Mouse (Mus musculus) embryonic facial prominence, embryonic 13.5 days (tissue): ENCODE data around the gene Klhdc10. TPM values are rescaled to one million over a fixed set of nuclear protein-coding genes. Genes with fewer than 3 reads are reported as not detected.
A peak's percentile ranks its signal among the peaks of the same experiment; 100 is the strongest.

ENCODE experiments used
- ATAC-seq: fragments of 200-750 bp; cut with Nextera tagmentation; 2 replicates; pipeline ENCODE4 v1.8.0; 2017; ENCODE audit warnings: low read depth; ENCODE audit not compliant: insufficient number of reproducible peaks, insufficient read depth, low FRiP score, low TSS enrichment
- H3K27ac ChIP-seq: fragments of 300-500 bp; sonication (generic); 2 replicates; pipeline ENCODE4 v1.5.1; 2015; ENCODE audit warnings: moderate library complexity, mild to moderate bottlenecking, inconsistent platforms
- H3K27me3 ChIP-seq: fragments of 300-500 bp; sonication (generic); 2 replicates; pipeline ENCODE4 v1.6.1; 2015; ENCODE audit warnings: mild to moderate bottlenecking, inconsistent platforms
- H3K36me3 ChIP-seq: fragments of 300-500 bp; sonication (generic); 2 replicates; pipeline ENCODE4 v1.6.1; 2015; ENCODE audit warnings: mild to moderate bottlenecking, inconsistent platforms
- H3K4me1 ChIP-seq: fragments of 300-500 bp; sonication (generic); 2 replicates; pipeline ENCODE4 v1.6.1; 2015; ENCODE audit warnings: inconsistent platforms
- H3K4me2 ChIP-seq: fragments of 300-500 bp; sonication (generic); 2 replicates; pipeline ENCODE4 v1.6.1; 2015; ENCODE audit warnings: moderate library complexity, mild to moderate bottlenecking, inconsistent platforms
- H3K4me3 ChIP-seq: fragments of 300-500 bp; sonication (generic); 2 replicates; pipeline ENCODE4 v1.5.1; 2015; ENCODE audit warnings: mild to moderate bottlenecking, inconsistent platforms
- H3K9ac ChIP-seq: fragments of 300-500 bp; sonication (generic); 2 replicates; pipeline ENCODE4 v1.6.1; 2015; ENCODE audit warnings: mild to moderate bottlenecking, inconsistent platforms
- H3K9me3 ChIP-seq: fragments of 300-500 bp; sonication (generic); 2 replicates; pipeline ENCODE4 v1.6.1; 2016; ENCODE audit warnings: inconsistent platforms
- WGBS: fragments of 180-500 bp; shearing (Covaris S2); methylation state at CpG from one replicate; pipeline ENCODE4 v1.1.7; 2015; ENCODE audit warnings: mixed read lengths; 5-methylcytosine and 5-hydroxymethylcytosine counted together
- polyA plus RNA-seq: library from polyadenylated mRNA; unstranded; fragments of >200 nt; fragmentation: Nextera tagmentation; extraction: Ambion mirVana; gene quantifications from 2 replicates; pipeline ENCODE4 v1.2.1, GENCODE M21; 2015

Gene Klhdc10
- polyA plus RNA-seq, 1 experiment from 2014 or later: 26.3 TPM

GRCm38 (mm10) chr6:30458626-30459025 is 57.0 kb downstream of the Klhdc10 start:
- Histone ChIP-seq H3K27ac (no peak overlapping the region), H3K36me3 (peaks cover 25% of the 10 kb centered on the region), H3K9me3 (no peaks in the 10 kb centered on the region), H3K4me3 (no peak overlapping the region), H3K27me3 (no peaks in the 10 kb centered on the region), H3K4me2 (no peak overlapping the region), H3K4me1 (peaks cover 32% of the 10 kb centered on the region), H3K9ac (no peak overlapping the region)
- no peak for ATAC-seq
- 84% methylated on average over 5 of the region's 5 CpGs for WGBS

GRCm38 (mm10) chr6:30459056-30459747 is 57.5 kb downstream of the Klhdc10 start:
- H3K36me3 ChIP-seq: peaks cover 19% of the 10 kb centered on the region
- H3K4me3 ChIP-seq: peak overlapping the region; percentile 49
- peak overlapping the region; percentile 97; the same call in 1 of the 2 replicates for H3K27ac ChIP-seq
- no peaks in the 10 kb centered on the region for H3K9me3 ChIP-seq
- peak overlapping the region; percentile 75 for H3K9ac ChIP-seq
- no peaks in the 10 kb centered on the region for H3K27me3 ChIP-seq
- H3K4me1 ChIP-seq: peaks cover 32% of the 10 kb centered on the region
- peak overlapping the region; percentile 64 for H3K4me2 ChIP-seq
- no peak for ATAC-seq
- WGBS: 75% methylated on average over 16 of the region's 16 CpGs

GRCm38 (mm10) chr6:30459811-30460749 is 58.4 kb downstream of the Klhdc10 start:
- H3K4me1 ChIP-seq: peaks cover 32% of the 10 kb centered on the region
- H3K36me3 ChIP-seq: peaks cover 10% of the 10 kb centered on the region
- peak overlapping the region; percentile 64 for H3K4me2 ChIP-seq
- peak overlapping the region; percentile 75 for H3K9ac ChIP-seq
- H3K27ac ChIP-seq: peak overlapping the region; percentile 97
- peak overlapping the region; percentile 49 for H3K4me3 ChIP-seq
- H3K27me3 ChIP-seq: no peaks in the 10 kb centered on the region
- no peaks in the 10 kb centered on the region for H3K9me3 ChIP-seq
- WGBS: 6% methylated on average over 40 of the region's 40 CpGs
- ATAC-seq: 0 out of 2 replicates have a peak, but pooled peaks have one; percentile 8

GRCm38 (mm10) chr6:30460750-30461446 is 59.2 kb downstream of the Klhdc10 start:
- H3K9me3 ChIP-seq: no peaks in the 10 kb centered on the region
- 0 out of 2 replicates have a peak, but pooled peaks cover 2% of the 10 kb centered on the region for H3K36me3 ChIP-seq
- WGBS: 14% methylated on average over 19 of the region's 19 CpGs
- peak overlapping the region; percentile 97 for H3K27ac ChIP-seq
- H3K4me3 ChIP-seq: peak overlapping the region; percentile 11
- H3K9ac ChIP-seq: peak overlapping the region; percentile 75
- peak; percentile 81 for ATAC-seq
- H3K4me2 ChIP-seq: peak overlapping the region; percentile 64
- peaks cover 32% of the 10 kb centered on the region for H3K4me1 ChIP-seq
- H3K27me3 ChIP-seq: no peaks in the 10 kb centered on the region

- H3K27me3 ChIP-seq: no peaks in the 10 kb centered on the region
- peaks cover 41% of the 10 kb centered on the region for H3K4me1 ChIP-seq
- H3K9me3 ChIP-seq: no peaks in the 10 kb centered on the region
- peak overlapping the region; percentile 97 for H3K27ac ChIP-seq
- no peak overlapping the region for H3K4me2 ChIP-seq
- 92% methylated on average over 12 of the region's 13 CpGs for WGBS
- ATAC-seq: no peak
- no peaks in the 10 kb centered on the region for H3K36me3 ChIP-seq
- 0 out of 2 replicates have a peak overlapping the region, but pooled peaks have one; percentile 75 for H3K9ac ChIP-seq
- H3K4me3 ChIP-seq: no peak overlapping the region
Measured at GRCm38 (mm10) chr6:30461755-30462344, 60.2 kb downstream of the Klhdc10 start.

- WGBS: 17% methylated on average over 7 of the region's 7 CpGs
- peaks cover 46% of the 10 kb centered on the region for H3K4me1 ChIP-seq
- no peak overlapping the region for H3K9ac ChIP-seq
Measured at GRCm38 (mm10) chr6:30462822-30463221, 61.2 kb downstream of the Klhdc10 start.

GRCm38 (mm10) chr6:30465586-30465985 is 63.9 kb downstream of the Klhdc10 start:
- no peak for ATAC-seq
- Histone ChIP-seq H3K9ac (no peak overlapping the region), H3K36me3 (no peaks in the 10 kb centered on the region), H3K4me1 (peaks cover 43% of the 10 kb centered on the region), H3K27me3 (no peaks in the 10 kb centered on the region), H3K4me3 (no peak overlapping the region), H3K9me3 (0 out of 2 replicates have a peak, but pooled peaks cover 3% of the 10 kb centered on the region), H3K4me2 (no peak overlapping the region), H3K27ac (no peak overlapping the region)
- WGBS: 86% methylated on average over 11 of the region's 11 CpGs

More at GRCm38 (mm10) chr6:30462822-30463221, 61.2 kb downstream of the Klhdc10 start:
- H3K4me2 ChIP-seq: no peak overlapping the region
- H3K9me3 ChIP-seq: no peaks in the 10 kb centered on the region
- ATAC-seq: no peak
- no peaks in the 10 kb centered on the region for H3K27me3 ChIP-seq
- 0 out of 2 replicates have a peak overlapping the region, but pooled peaks have one; percentile 4 for H3K27ac ChIP-seq
- H3K36me3 ChIP-seq: no peaks in the 10 kb centered on the region
- H3K4me3 ChIP-seq: no peak overlapping the region

GRCm38 (mm10) chr6:30468058-30468457 is 66.4 kb downstream of the Klhdc10 start:
- H3K27ac ChIP-seq: no peak overlapping the region
- H3K9ac ChIP-seq: no peak overlapping the region
- H3K27me3 ChIP-seq: no peaks in the 10 kb centered on the region
- no peak overlapping the region for H3K4me3 ChIP-seq
- H3K36me3 ChIP-seq: no peaks in the 10 kb centered on the region
- peaks cover 22% of the 10 kb centered on the region for H3K4me1 ChIP-seq
- 52% methylated on average over 1 of the region's 1 CpGs for WGBS
- no peak for ATAC-seq
- no peak overlapping the region for H3K4me2 ChIP-seq
- 0 out of 2 replicates have a peak, but pooled peaks cover 6% of the 10 kb centered on the region for H3K9me3 ChIP-seq

- 0 out of 2 replicates have a peak overlapping the region, but pooled peaks have one; percentile 1 for H3K9ac ChIP-seq
- no peak overlapping the region for H3K27ac ChIP-seq
- 0 out of 2 replicates have a peak, but pooled peaks cover 6% of the 10 kb centered on the region for H3K9me3 ChIP-seq
- H3K4me3 ChIP-seq: no peak overlapping the region
- H3K4me2 ChIP-seq: no peak overlapping the region
- WGBS: 59% methylated on average over 12 of the region's 12 CpGs
- peaks cover 22% of the 10 kb centered on the region for H3K4me1 ChIP-seq
- no peaks in the 10 kb centered on the region for H3K27me3 ChIP-seq
- ATAC-seq: no peak
- no peaks in the 10 kb centered on the region for H3K36me3 ChIP-seq
Measured at GRCm38 (mm10) chr6:30468684-30469083, 67.0 kb downstream of the Klhdc10 start.

- H3K9me3 ChIP-seq: 0 out of 2 replicates have a peak, but pooled peaks cover 6% of the 10 kb centered on the region
- WGBS: 85% methylated on average over 12 of the region's 12 CpGs
- ATAC-seq: no peak
- H3K4me2 ChIP-seq: no peak overlapping the region
- H3K27ac ChIP-seq: no peak overlapping the region
- H3K9ac ChIP-seq: no peak overlapping the region
- H3K27me3 ChIP-seq: no peaks in the 10 kb centered on the region
- H3K4me3 ChIP-seq: no peak overlapping the region
- H3K4me1 ChIP-seq: peaks cover 22% of the 10 kb centered on the region
- no peaks in the 10 kb centered on the region for H3K36me3 ChIP-seq
Measured at GRCm38 (mm10) chr6:30469370-30469769, 67.7 kb downstream of the Klhdc10 start.
